Mouse (Mus musculus): Measurements from ENCODE around the gene Scn11a.

DNA sequence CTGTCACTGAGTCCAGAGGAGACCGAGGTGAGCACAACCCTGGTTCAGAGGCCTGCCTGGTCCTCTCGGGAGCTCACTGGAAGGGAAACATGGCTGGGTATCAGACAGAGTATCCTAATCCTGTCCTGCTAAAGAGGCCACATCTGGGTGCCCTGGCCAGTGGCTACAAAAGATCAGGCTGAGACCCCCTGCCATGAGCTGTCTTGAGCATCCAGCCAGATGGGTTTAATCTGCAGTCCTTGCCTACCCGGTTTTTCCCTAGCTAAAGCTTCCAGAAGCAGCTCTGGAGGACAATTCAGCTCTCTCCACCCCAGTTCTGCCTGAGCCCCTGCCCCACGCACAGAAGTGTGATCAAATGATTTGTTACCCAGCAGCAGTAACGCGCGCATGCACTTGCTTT is 23.4 kb upstream of the Scn11a start:
- TF ChIP-seq MYC (IDR thresholded peaks at IDR 0.05; ENCODE audit: low read depth, low read length) (no peak), RCOR1 (conservative IDR thresholded peaks at IDR 0.05; ENCODE audit: low read depth, low read length) (no peak), EP300 (IDR thresholded peaks at IDR 0.05; ENCODE audit: low read length) (no peak), CHD2 (IDR thresholded peaks at IDR 0.05; ENCODE audit: low read length) (no peak), BHLHE40 (IDR thresholded peaks at IDR 0.05; ENCODE audit: low read depth, low read length) (no peak), JUN (IDR thresholded peaks at IDR 0.05; ENCODE audit: insufficient read depth, low read depth, low read length) (no peak), IRF4 (IDR thresholded peaks at IDR 0.05; ENCODE audit: low read depth, low read length) (no peak), ZC3H11A (IDR thresholded peaks at IDR 0.05; ENCODE audit: low read depth, low read length) (no peak), E2F4 (IDR thresholded peaks at IDR 0.05; ENCODE audit: insufficient replicate concordance, low read depth, low read length) (no peak), CTCF (conservative IDR thresholded peaks at IDR 0.05 in 1 of 2, IDR thresholded peaks at IDR 0.05 in 1 of 2; ENCODE audit: low read depth in 2 of 2, low read length in 2 of 2) (no peak), ELF1 (IDR thresholded peaks at IDR 0.05; ENCODE audit: low read depth, low read length) (no peak), POLR2AphosphoS2 (IDR thresholded peaks at IDR 0.05; ENCODE audit: low read depth, low read length) (no peak)

Measured in CH12.LX (cell line).